Mouse (Mus musculus): ENCODE data around the gene Ddc. TPM values are rescaled to one million over a fixed set of nuclear protein-coding genes. Genes with fewer than 3 reads are reported as not detected.

Ddc gene
- polyA plus RNA-seq, 1 experiment from 2014 or later = 64.6 TPM

DNA sequence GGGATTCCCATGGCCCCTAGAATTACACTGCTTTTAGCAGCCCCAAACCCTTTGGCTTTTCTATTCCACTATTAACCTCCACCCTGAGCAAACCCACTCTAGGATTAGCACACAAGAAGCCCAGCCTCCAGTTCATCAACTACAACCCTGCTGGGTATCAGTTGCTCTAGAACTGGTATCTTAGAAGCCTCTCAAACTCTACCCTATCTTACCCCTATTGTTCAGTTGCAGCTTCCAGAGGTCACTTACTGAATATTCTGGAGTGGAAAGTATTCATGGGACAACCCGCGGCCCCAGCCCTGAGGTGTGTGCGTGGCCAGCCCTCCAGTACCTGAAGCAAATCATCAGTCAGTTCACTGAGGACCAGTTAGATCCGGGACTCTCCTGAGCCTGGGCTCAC is 123.6 kb downstream of the Ddc start:
- no peak overlapping the region for H3K27ac ChIP-seq (replicated peaks)
- H3K4me3 ChIP-seq = no peak overlapping the region
- no peak overlapping the region for H3K4me2 ChIP-seq
- H3K4me1 ChIP-seq = no peaks in the 10 kb centered on the region
- no peaks in the 10 kb centered on the region for H3K9me3 ChIP-seq
- no peaks in the 10 kb centered on the region for H3K36me3 ChIP-seq
- no peaks in the 10 kb centered on the region for H3K27me3 ChIP-seq (replicated peaks)
- no peak for ATAC-seq (ENCODE audit: extremely low read depth, insufficient number of reproducible peaks, low FRiP score, low TSS enrichment)
- 93% methylated on average over 4 of the region's 4 CpGs for WGBS
- H3K9ac ChIP-seq = no peak overlapping the region

DNA sequence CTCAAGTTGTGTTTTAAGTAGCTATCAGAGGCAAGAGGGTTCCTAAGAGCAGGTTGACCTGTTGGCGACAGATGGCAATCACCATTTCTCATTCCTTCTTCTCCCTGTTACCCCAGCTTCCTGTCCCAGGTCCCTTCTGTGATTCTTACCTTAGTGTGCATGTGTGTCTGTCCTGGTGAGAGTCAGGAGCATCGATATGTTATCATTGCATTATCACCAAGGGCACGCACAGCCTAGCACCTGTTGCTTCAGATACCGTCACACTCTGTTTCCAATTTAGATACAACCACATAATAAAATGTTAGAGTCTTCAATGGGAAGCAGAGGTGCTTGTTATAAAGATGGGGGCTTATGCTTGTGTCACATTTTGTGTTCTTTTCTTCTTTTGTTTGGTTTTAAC is 125.7 kb downstream of the Ddc start:
- H3K4me3 ChIP-seq = no peak overlapping the region
- no peaks in the 10 kb centered on the region for H3K4me1 ChIP-seq
- H3K9ac ChIP-seq = no peak overlapping the region
- no peaks in the 10 kb centered on the region for H3K9me3 ChIP-seq
- H3K4me2 ChIP-seq = no peak overlapping the region
- WGBS = 73% methylated on average over 4 of the region's 4 CpGs
- H3K27ac ChIP-seq (replicated peaks) = no peak overlapping the region
- ATAC-seq (ENCODE audit: extremely low read depth, insufficient number of reproducible peaks, low FRiP score, low TSS enrichment) = no peak
- no peaks in the 10 kb centered on the region for H3K27me3 ChIP-seq (replicated peaks)
- H3K36me3 ChIP-seq = no peaks in the 10 kb centered on the region

DNA sequence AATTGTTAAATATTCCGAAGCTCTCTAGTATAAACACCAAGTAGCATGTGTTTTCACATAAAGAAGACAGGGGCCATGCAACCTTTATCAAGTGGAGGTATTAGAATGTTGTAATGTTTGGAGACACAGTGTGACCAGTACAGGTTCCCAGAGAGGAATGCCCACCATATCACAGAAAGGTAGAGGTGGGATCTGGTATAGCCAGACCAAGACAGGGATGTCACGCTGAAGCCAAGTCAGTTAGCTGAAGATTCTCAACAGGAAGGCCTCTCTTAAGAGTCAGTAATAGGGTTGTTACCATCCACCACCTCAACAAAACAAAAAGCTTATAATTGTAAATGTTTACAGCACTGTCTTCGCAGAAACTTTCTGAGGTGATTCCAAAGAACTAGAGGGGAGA is 127.3 kb downstream of the Ddc start:
- Histone ChIP-seq H3K4me2 (no peak overlapping the region), H3K4me1 (no peaks in the 10 kb centered on the region), H3K36me3 (no peaks in the 10 kb centered on the region), H3K27ac (replicated peaks) (no peak overlapping the region), H3K27me3 (replicated peaks) (no peaks in the 10 kb centered on the region), H3K9ac (no peak overlapping the region), H3K4me3 (no peak overlapping the region), H3K9me3 (no peaks in the 10 kb centered on the region)
- WGBS = 88% methylated on average over 3 of the region's 3 CpGs
- no peak for ATAC-seq (ENCODE audit: extremely low read depth, insufficient number of reproducible peaks, low FRiP score, low TSS enrichment)

DNA sequence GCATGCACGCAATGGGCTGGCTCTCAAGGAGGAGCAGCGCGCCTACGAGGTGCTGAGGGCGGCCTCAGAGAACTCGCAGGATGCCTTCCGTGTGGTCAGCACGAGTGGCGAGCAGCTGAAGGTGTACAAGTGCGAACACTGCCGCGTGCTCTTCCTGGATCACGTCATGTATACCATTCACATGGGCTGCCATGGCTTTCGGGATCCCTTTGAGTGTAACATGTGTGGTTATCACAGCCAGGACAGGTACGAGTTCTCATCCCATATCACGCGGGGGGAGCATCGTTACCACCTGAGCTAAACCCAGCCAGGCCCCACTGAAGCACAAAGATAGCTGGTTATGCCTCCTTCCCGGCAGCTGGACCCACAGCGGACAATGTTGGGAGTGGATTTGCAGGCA is 128.7 kb downstream of the Ddc start:
- Histone ChIP-seq H3K9me3 (no peaks in the 10 kb centered on the region), H3K4me2 (no peak overlapping the region), H3K9ac (no peak overlapping the region), H3K27me3 (replicated peaks) (no peaks in the 10 kb centered on the region), H3K36me3 (no peaks in the 10 kb centered on the region), H3K4me3 (no peak overlapping the region), H3K27ac (replicated peaks) (no peak overlapping the region), H3K4me1 (no peaks in the 10 kb centered on the region)
- 86% methylated on average over 20 of the region's 20 CpGs for WGBS
- no peak for ATAC-seq (ENCODE audit: extremely low read depth, insufficient number of reproducible peaks, low FRiP score, low TSS enrichment)

DNA sequence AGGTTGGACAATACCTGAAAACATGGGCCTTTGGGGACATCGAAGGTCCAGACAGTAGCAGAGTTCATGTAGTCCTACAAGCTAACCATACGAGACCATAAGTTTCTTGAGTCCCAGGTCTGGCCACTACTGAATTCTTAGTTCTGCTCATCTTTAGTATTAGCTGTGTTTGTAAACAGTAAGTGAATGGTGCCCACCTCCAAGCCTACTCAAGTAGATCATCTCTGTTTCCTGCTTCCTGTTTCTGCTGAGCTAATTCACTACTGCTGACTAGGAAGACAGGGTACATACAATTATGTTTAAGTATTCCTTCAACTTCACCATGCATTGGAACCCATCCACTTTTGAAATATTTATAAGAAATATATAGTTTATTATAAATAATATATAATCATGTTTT is 129.9 kb downstream of the Ddc start:
- Histone ChIP-seq H3K9ac (no peak overlapping the region), H3K27me3 (replicated peaks) (no peaks in the 10 kb centered on the region), H3K36me3 (no peaks in the 10 kb centered on the region), H3K27ac (replicated peaks) (no peak overlapping the region), H3K9me3 (no peaks in the 10 kb centered on the region), H3K4me1 (no peaks in the 10 kb centered on the region), H3K4me3 (no peak overlapping the region), H3K4me2 (no peak overlapping the region)
- no peak for ATAC-seq (ENCODE audit: extremely low read depth, insufficient number of reproducible peaks, low FRiP score, low TSS enrichment)
- WGBS = 74% methylated on average over 2 of the region's 2 CpGs

DNA sequence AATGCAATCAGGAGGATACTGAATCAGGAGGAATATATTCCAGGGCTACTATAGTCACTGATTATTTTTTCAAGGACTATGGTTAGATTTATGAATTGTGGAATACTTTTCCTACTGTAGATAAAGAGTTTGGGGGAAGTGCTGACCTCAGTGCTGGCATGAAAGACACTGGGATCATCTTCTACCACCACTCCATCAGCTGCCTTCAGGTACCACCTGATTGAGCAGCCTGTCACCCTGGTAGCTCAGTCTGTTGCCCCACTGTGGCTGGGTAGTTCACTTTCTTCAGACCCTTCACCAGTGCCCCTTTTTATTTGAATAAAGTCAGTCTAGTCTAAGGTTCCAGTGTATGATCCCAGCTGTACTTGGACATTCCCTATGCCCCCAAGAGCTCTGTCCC is 131.2 kb downstream of the Ddc start:
- Histone ChIP-seq H3K9ac (no peak overlapping the region), H3K4me2 (no peak overlapping the region), H3K36me3 (no peaks in the 10 kb centered on the region), H3K4me3 (no peak overlapping the region), H3K4me1 (no peaks in the 10 kb centered on the region), H3K27ac (replicated peaks) (no peak overlapping the region), H3K9me3 (no peaks in the 10 kb centered on the region), H3K27me3 (replicated peaks) (no peaks in the 10 kb centered on the region)
- ATAC-seq (ENCODE audit: extremely low read depth, insufficient number of reproducible peaks, low FRiP score, low TSS enrichment) = no peak

DNA sequence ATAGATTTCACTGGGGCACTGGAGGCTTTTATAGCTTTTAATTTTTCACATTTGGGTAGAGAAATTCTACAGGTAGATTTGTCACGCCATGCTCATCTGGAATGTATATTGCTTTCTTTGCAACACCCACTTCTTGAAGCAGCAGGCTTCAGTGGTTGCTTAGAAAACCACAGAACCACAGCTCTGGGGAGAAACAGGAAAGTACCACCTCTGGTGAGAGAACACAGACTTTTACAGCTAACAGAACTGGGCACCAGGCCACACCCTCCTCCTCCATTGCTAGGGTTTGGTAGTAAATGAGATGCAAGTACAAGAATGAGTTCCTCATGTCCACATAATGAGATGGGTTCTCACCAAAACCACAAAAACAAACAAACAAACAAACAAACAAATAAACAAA is 131.8 kb downstream of the Ddc start:
- H3K36me3 ChIP-seq = no peaks in the 10 kb centered on the region
- 80% methylated on average over 1 of the region's 1 CpGs for WGBS
- H3K4me1 ChIP-seq = no peaks in the 10 kb centered on the region
- no peak overlapping the region for H3K27ac ChIP-seq (replicated peaks)
- no peak overlapping the region for H3K4me2 ChIP-seq
- H3K4me3 ChIP-seq = no peak overlapping the region
- no peaks in the 10 kb centered on the region for H3K9me3 ChIP-seq
- no peak for ATAC-seq (ENCODE audit: extremely low read depth, insufficient number of reproducible peaks, low FRiP score, low TSS enrichment)
- H3K9ac ChIP-seq = no peak overlapping the region
- H3K27me3 ChIP-seq (replicated peaks) = no peaks in the 10 kb centered on the region

DNA sequence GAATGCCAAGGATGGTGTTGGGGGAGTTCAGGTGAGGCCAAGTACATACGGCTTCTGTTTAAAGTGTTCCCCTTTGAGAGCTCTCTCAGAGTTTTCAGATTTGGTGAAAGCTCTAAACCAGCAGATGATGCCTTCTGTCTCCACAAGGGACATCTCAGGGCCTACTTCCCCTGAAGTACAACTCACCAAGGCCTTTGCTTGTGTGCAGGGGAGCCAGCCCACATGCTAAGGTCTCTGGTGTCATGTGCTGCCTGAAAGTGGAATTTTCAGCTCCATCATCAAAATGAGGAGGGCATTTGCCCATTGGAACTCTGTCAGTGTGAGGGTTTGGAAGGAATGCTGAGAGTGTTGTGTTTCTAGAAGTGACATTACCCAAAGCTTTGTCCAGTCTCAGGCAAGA is 132.5 kb downstream of the Ddc start:
- H3K36me3 ChIP-seq = no peaks in the 10 kb centered on the region
- no peaks in the 10 kb centered on the region for H3K9me3 ChIP-seq
- no peak overlapping the region for H3K27ac ChIP-seq (replicated peaks)
- WGBS = 74% methylated on average over 1 of the region's 1 CpGs
- H3K4me2 ChIP-seq = no peak overlapping the region
- H3K9ac ChIP-seq = no peak overlapping the region
- ATAC-seq (ENCODE audit: extremely low read depth, insufficient number of reproducible peaks, low FRiP score, low TSS enrichment) = no peak
- no peaks in the 10 kb centered on the region for H3K4me1 ChIP-seq
- H3K27me3 ChIP-seq (replicated peaks) = no peaks in the 10 kb centered on the region
- H3K4me3 ChIP-seq = no peak overlapping the region

Other genes with a start within 250 kb of the Ddc start
- gene Ikzf1, start 213.1 kb downstream of the Ddc start, polyA plus RNA-seq (2015; fragmentation: Nextera tagmentation; extraction: Ambion mirVana) = 1.1 and 2.6 TPM in 2 replicates
- gene Fignl1, start 89.2 kb downstream of the Ddc start, polyA plus RNA-seq (2015; fragmentation: Nextera tagmentation; extraction: Ambion mirVana) = 52.9 and 58.7 TPM in 2 replicates
- gene Grb10, start 140.5 kb upstream of the Ddc start, polyA plus RNA-seq (2015; fragmentation: Nextera tagmentation; extraction: Ambion mirVana) = 494 and 545 TPM in 2 replicates

All from heart, embryonic 13.5 days (tissue).